Mouse (Mus musculus) cerebellum, adult 2 months (tissue): ENCODE results near the gene Cox4i2.

ENCODE experiments used
- CTCF ChIP-seq: fragments of 200-500 bp; IDR thresholded peaks from 2 replicates; pipeline ENCODE4 v1.5.1; 2011; ENCODE audit warnings: low read depth, mild to moderate bottlenecking, control low read depth, low read length, moderate library complexity, borderline replicate concordance; ENCODE audit not compliant: insufficient read depth
- POLR2A ChIP-seq: fragments of 200-500 bp; IDR thresholded peaks from 2 replicates; pipeline ENCODE4 v1.6.1; 2011; ENCODE audit warnings: low read length, control low read depth, borderline replicate concordance; ENCODE audit not compliant: insufficient read depth

- no peak for TF ChIP-seq POLR2A
- TF ChIP-seq CTCF: no peak
Measured at GRCm38 (mm10) chr2:152794281-152794827, 40.4 kb downstream of the Cox4i2 start.
